Mouse (Mus musculus) neural tube, embryonic 12.5 days (tissue): ENCODE results near the gene Slc25a22. TPM values are rescaled to one million over a fixed set of nuclear protein-coding genes. Genes with fewer than 3 reads are reported as not detected.

ENCODE experiments used
- ATAC-seq: fragments of 200-750 bp; cut with Nextera tagmentation; 2 replicates; pipeline ENCODE4 v1.8.0; 2017; ENCODE audit warnings: low read depth, mild to moderate bottlenecking, moderate TSS enrichment, moderate library complexity; ENCODE audit not compliant: low FRiP score
- H3K27ac ChIP-seq: fragments of 300-500 bp; sonication (generic); 2 replicates; pipeline ENCODE4 v1.5.1; 2016
- H3K27me3 ChIP-seq: fragments of 300-500 bp; sonication (generic); replicated peaks from 2 replicates; pipeline ENCODE4 v1.6.1; 2016; ENCODE audit warnings: mild to moderate bottlenecking
- H3K36me3 ChIP-seq: fragments of 300-500 bp; sonication (generic); 2 replicates; pipeline ENCODE4 v1.6.1; 2016; ENCODE audit warnings: mild to moderate bottlenecking
- H3K4me1 ChIP-seq: fragments of 300-500 bp; sonication (generic); 2 replicates; pipeline ENCODE4 v1.6.1; 2016
- H3K4me2 ChIP-seq: fragments of 300-500 bp; sonication (generic); replicated peaks from 2 replicates; pipeline ENCODE4 v1.6.1; 2016; ENCODE audit warnings: mild to moderate bottlenecking
- H3K4me3 ChIP-seq: fragments of 300-500 bp; sonication (generic); 2 replicates; pipeline ENCODE4 v1.5.1; 2016
- H3K9ac ChIP-seq: fragments of 300-500 bp; sonication (generic); 2 replicates; pipeline ENCODE4 v1.6.1; 2016; ENCODE audit warnings: mild to moderate bottlenecking
- H3K9me3 ChIP-seq: fragments of 300-500 bp; sonication (generic); 2 replicates; pipeline ENCODE4 v1.6.1; 2016; ENCODE audit warnings: mild to moderate bottlenecking
- WGBS: fragments of 180-500 bp; shearing (Covaris S2); methylation state at CpG from one replicate; pipeline ENCODE4 v1.1.7; 2016; 5-methylcytosine and 5-hydroxymethylcytosine counted together
- polyA plus RNA-seq: library from polyadenylated mRNA; unstranded; fragments of >200 nt; fragmentation: Nextera tagmentation; extraction: Ambion mirVana; gene quantifications from 2 replicates; pipeline ENCODE4 v1.2.1, GENCODE M21; 2016

The Slc25a22 gene
- polyA plus RNA-seq, 1 experiment from 2014 or later = 57.7 TPM

DNA sequence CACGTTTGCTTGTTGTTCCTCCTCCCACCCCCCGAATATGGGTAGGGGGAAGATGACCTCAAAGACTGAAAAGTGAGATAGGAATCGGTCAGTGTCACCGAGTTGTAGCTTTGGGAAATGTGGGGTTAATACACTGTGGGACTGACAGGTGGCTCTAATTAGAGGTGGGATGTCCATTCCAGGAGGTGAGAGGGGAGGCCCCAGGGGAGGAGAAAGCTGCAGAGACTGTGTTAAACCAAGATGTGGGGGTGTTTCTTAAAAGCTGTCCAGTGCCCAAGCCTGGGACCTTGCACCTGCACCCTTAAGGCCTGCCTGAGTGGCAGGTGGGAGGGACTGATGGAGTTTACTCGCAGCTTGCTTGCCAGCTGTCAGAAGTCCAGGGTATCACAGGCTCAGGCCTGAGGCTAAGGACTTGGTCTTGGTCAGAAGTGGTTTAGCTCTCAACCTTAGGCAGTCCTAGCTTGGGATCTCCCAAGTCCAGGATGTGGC is 24.7 kb upstream of the Slc25a22 start:
- H3K36me3 ChIP-seq = peaks cover 12% of the 10 kb centered on the region
- H3K27ac ChIP-seq = no peak overlapping the region
- H3K4me2 ChIP-seq = peak overlapping the region; percentile 60; the same call in 1 of the 2 replicates
- peak overlapping the region; percentile 30; the same call in 1 of the 2 replicates for H3K4me3 ChIP-seq
- H3K27me3 ChIP-seq = peaks cover 77% of the 10 kb centered on the region
- ATAC-seq = no peak
- WGBS = 16% methylated on average over 5 of the region's 5 CpGs
- peak overlapping the region; percentile 51; the same call in 1 of the 2 replicates for H3K9ac ChIP-seq
- no peaks in the 10 kb centered on the region for H3K9me3 ChIP-seq
- peaks cover 11% of the 10 kb centered on the region for H3K4me1 ChIP-seq

GRCm38 (mm10) chr7:141461521-141462332 is 24.0 kb upstream of the Slc25a22 start:
- H3K27me3 ChIP-seq = peaks cover 76% of the 10 kb centered on the region
- H3K9me3 ChIP-seq = no peaks in the 10 kb centered on the region
- no peak for ATAC-seq
- H3K4me1 ChIP-seq = peaks cover 11% of the 10 kb centered on the region
- H3K9ac ChIP-seq = peak overlapping the region; percentile 51
- no peak overlapping the region for H3K27ac ChIP-seq
- H3K4me3 ChIP-seq = peak overlapping the region; percentile 30
- WGBS = 3% methylated on average over 59 of the region's 59 CpGs
- peak overlapping the region; percentile 60 for H3K4me2 ChIP-seq
- H3K36me3 ChIP-seq = peaks cover 12% of the 10 kb centered on the region

DNA sequence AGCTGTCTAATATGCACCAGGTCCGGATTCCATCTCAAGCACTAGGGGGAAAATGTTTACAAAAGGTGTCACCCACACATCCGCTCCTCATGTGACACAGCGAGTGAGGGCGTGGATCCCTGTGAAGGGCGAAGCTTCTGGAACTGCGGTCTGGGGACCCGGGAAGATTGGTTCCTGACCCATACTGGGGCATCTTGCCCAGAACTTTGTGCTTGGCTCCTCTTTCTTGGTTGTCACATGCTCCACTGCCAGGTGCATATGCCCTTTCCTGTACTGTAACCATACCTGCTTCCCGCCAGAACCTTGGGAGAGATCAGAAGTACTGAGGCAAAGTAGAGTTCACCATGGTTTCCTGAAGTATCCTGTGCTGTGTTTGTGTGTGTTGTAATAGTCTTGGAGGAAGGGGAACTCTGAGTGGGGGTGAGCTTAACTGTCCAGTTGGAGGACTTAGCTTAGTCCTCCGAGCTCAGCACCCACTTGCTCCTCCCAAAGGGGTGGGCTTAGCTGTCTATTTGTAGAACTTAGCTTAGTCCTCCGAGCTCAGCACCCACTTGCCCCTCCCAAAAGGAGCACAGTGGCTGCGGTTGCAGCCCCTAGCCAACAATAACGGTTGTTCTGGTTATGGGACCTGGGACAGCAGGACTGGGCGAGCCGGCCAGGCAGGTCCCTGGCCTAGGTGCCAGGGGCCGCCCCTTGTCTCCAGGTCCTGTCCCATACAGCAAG is 22.9 kb upstream of the Slc25a22 start, which contains the start of gene Cracr2b:
Gene Cracr2b (plus strand): TSS at position 704 of the 723 bp plus-strand sequence.
- no peak within 1 kb of the TSS for H3K27ac ChIP-seq
- H3K4me2 ChIP-seq = peak within 1 kb of the TSS; percentile 60
- no peak for ATAC-seq
- H3K9me3 ChIP-seq = no peaks in the 10 kb centered on the region
- H3K4me3 ChIP-seq = peak within 1 kb of the TSS; percentile 30
- peaks cover 23% of the 10 kb centered on the region for H3K4me1 ChIP-seq
- WGBS = 77% methylated on average over 15 of the region's 15 CpGs
- peaks cover 64% of the 10 kb centered on the region for H3K27me3 ChIP-seq
- H3K9ac ChIP-seq = peak within 1 kb of the TSS; percentile 51
- H3K36me3 ChIP-seq = peaks cover 12% of the 10 kb centered on the region

DNA sequence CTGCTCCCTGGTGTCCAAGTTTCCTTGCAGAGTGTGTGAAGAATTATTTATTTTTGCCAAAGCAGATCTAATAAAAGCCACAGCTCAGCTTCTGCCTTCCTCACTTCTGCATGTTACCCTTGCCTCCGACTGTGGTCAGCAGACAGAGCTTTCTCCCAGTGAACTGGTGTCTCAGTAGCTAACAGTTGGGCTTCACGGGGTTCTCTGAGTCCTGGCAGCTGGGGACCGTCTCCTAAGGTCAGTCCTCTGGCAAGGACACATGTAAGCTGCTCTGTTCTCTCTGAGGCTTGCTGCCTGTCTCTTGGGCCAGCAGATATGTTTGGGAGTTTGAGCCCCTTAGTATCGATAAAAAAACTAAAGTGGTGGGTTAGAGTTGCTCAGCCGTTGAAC is 22.3 kb upstream of the Slc25a22 start:
- H3K9ac ChIP-seq = no peak overlapping the region
- H3K9me3 ChIP-seq = no peaks in the 10 kb centered on the region
- WGBS = 77% methylated on average over 5 of the region's 5 CpGs
- H3K4me1 ChIP-seq = peaks cover 23% of the 10 kb centered on the region
- peaks cover 58% of the 10 kb centered on the region for H3K27me3 ChIP-seq
- peaks cover 12% of the 10 kb centered on the region for H3K36me3 ChIP-seq
- H3K4me2 ChIP-seq = no peak overlapping the region
- ATAC-seq = no peak
- H3K4me3 ChIP-seq = no peak overlapping the region
- no peak overlapping the region for H3K27ac ChIP-seq

- Histone ChIP-seq H3K9ac (no peak overlapping the region), H3K36me3 (peaks cover 12% of the 10 kb centered on the region), H3K9me3 (no peaks in the 10 kb centered on the region), H3K27ac (no peak overlapping the region), H3K4me1 (peaks cover 26% of the 10 kb centered on the region), H3K4me2 (no peak overlapping the region), H3K4me3 (no peak overlapping the region), H3K27me3 (peaks cover 51% of the 10 kb centered on the region)
- no peak for ATAC-seq
- WGBS = 91% methylated on average over 17 of the region's 17 CpGs
Measured at GRCm38 (mm10) chr7:141459301-141459711, 21.6 kb upstream of the Slc25a22 start.

DNA sequence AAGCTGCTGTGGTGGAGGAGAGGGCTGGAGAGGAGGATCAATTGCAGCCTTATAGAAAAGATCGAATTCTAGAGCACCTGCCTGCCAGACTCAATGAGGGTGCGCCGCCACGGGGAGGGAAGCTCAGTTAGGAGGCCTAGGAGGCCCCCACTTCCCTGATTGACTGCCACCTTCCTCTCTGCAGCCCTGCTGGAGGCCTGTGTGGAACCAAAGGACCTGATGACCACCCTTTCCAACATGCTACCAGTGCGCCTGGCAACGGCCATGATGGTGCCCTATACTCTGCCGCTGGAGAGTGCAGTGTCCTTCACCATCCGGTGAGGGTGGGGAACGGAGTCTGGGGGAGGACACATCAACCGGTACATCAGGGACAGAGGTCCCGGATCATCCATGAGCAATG is 21.0 kb upstream of the Slc25a22 start:
- H3K9ac ChIP-seq = no peak overlapping the region
- peaks cover 45% of the 10 kb centered on the region for H3K27me3 ChIP-seq
- no peak overlapping the region for H3K4me3 ChIP-seq
- no peak overlapping the region for H3K4me2 ChIP-seq
- peaks cover 26% of the 10 kb centered on the region for H3K4me1 ChIP-seq
- no peak overlapping the region for H3K27ac ChIP-seq
- no peak for ATAC-seq
- H3K36me3 ChIP-seq = peaks cover 12% of the 10 kb centered on the region
- H3K9me3 ChIP-seq = no peaks in the 10 kb centered on the region
- 92% methylated on average over 11 of the region's 11 CpGs for WGBS

- H3K4me1 ChIP-seq = peaks cover 26% of the 10 kb centered on the region
- ATAC-seq = no peak
- WGBS = 77% methylated on average over 15 of the region's 15 CpGs
Measured at GRCm38 (mm10) chr7:141457986-141458660, 20.4 kb upstream of the Slc25a22 start.

DNA sequence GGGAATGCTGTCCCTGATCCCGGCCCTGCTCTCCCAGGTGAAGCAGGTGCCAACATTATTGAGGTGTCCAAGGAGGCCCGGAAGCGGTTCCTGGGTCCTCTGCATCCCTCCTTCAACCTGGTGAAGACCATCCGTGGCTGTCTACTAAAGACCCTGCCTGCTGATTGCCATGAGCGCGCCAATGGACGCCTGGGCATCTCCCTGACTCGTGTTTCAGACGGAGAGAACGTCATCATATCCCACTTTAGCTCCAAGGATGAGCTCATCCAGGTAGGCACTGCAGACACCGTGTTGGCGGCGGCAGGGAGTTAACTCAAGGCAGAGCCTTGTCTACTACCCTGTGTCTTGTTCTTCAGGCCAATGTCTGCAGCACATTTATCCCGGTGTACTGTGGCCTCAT is 19.5 kb upstream of the Slc25a22 start:
- no peak overlapping the region for H3K27ac ChIP-seq
- ATAC-seq = no peak
- H3K36me3 ChIP-seq = peaks cover 14% of the 10 kb centered on the region
- 95% methylated on average over 14 of the region's 14 CpGs for WGBS
- peaks cover 26% of the 10 kb centered on the region for H3K4me1 ChIP-seq
- peaks cover 31% of the 10 kb centered on the region for H3K27me3 ChIP-seq
- no peaks in the 10 kb centered on the region for H3K9me3 ChIP-seq
- no peak overlapping the region for H3K9ac ChIP-seq
- no peak overlapping the region for H3K4me3 ChIP-seq
- no peak overlapping the region for H3K4me2 ChIP-seq

More at GRCm38 (mm10) chr7:141457986-141458660, 20.4 kb upstream of the Slc25a22 start:
- H3K9ac ChIP-seq = no peak overlapping the region
- H3K4me2 ChIP-seq = no peak overlapping the region
- H3K27ac ChIP-seq = no peak overlapping the region
- no peaks in the 10 kb centered on the region for H3K9me3 ChIP-seq
- no peak overlapping the region for H3K4me3 ChIP-seq
- peaks cover 12% of the 10 kb centered on the region for H3K36me3 ChIP-seq
- peaks cover 40% of the 10 kb centered on the region for H3K27me3 ChIP-seq

- ATAC-seq = no peak
- H3K27ac ChIP-seq = no peak overlapping the region
- peaks cover 22% of the 10 kb centered on the region for H3K4me1 ChIP-seq
- H3K9ac ChIP-seq = no peak overlapping the region
- H3K36me3 ChIP-seq = peaks cover 19% of the 10 kb centered on the region
- no peak overlapping the region for H3K4me3 ChIP-seq
- 92% methylated on average over 6 of the region's 6 CpGs for WGBS
- H3K9me3 ChIP-seq = no peaks in the 10 kb centered on the region
- peaks cover 26% of the 10 kb centered on the region for H3K27me3 ChIP-seq
- peak overlapping the region; percentile 97; the same call in 1 of the 2 replicates for H3K4me2 ChIP-seq
Measured at GRCm38 (mm10) chr7:141456739-141457138, 19.0 kb upstream of the Slc25a22 start.

- H3K4me3 ChIP-seq = peak overlapping the region; percentile 60
- peak; percentile 54 for ATAC-seq
- no peaks in the 10 kb centered on the region for H3K9me3 ChIP-seq
- H3K9ac ChIP-seq = peak overlapping the region; percentile 73
- no peak overlapping the region for H3K27ac ChIP-seq
- peaks cover 16% of the 10 kb centered on the region for H3K27me3 ChIP-seq
- H3K36me3 ChIP-seq = peaks cover 28% of the 10 kb centered on the region
- H3K4me2 ChIP-seq = peak overlapping the region; percentile 97
- peaks cover 17% of the 10 kb centered on the region for H3K4me1 ChIP-seq
- WGBS = 2% methylated on average over 23 of the region's 23 CpGs
Measured at GRCm38 (mm10) chr7:141455610-141456314, 18.1 kb upstream of the Slc25a22 start.

GRCm38 (mm10) chr7:141454967-141455551 is 17.4 kb upstream of the Slc25a22 start, which contains the start of gene Pnpla2:
Pnpla2 (plus strand) TSS chr7:141455198.
- WGBS = under 1% methylated on average over 45 of the region's 45 CpGs

More at GRCm38 (mm10) chr7:141454967-141455551, 17.4 kb upstream of the Slc25a22 start, which contains the start of gene Pnpla2:
- Histone ChIP-seq H3K36me3 (peaks cover 35% of the 10 kb centered on the region), H3K27me3 (peaks cover 9% of the 10 kb centered on the region), H3K4me3 (peak within 1 kb of the TSS; percentile 60), H3K9me3 (no peaks in the 10 kb centered on the region), H3K9ac (peak within 1 kb of the TSS; percentile 73), H3K27ac (no peak within 1 kb of the TSS), H3K4me1 (peaks cover 17% of the 10 kb centered on the region), H3K4me2 (peak within 1 kb of the TSS; percentile 97)
- peak; percentile 78 for ATAC-seq
